Mouse (Mus musculus) left cerebral cortex, adult 8-10 months (tissue): Measurements from ENCODE around the gene Sh3pxd2a. TPM values are rescaled to one million over a fixed set of nuclear protein-coding genes. Genes with fewer than 3 reads are reported as not detected.

Source experiments
- DNase-seq, 2 experiments: peaks; one replicate each; pipeline ENCODE4 v3.0.0; 2022; ENCODE audit warnings: low spot score in 2 of 2
- total RNA-seq, 4 experiments: library from RNA; stranded (reverse); gene quantifications; 2 replicates each; pipeline ENCODE4 v1.2.4; 2022

The Sh3pxd2a gene
- total RNA-seq, 4 experiments from 2014 or later, result 29.9 to 33.2 (median 31.8) TPM

- no peak for DNase-seq
Observed at GRCm38 (mm10) chr19:47282050-47282454, 182.1 kb downstream of the Sh3pxd2a start.

GRCm38 (mm10) chr19:47280894-47281293 is 183.3 kb downstream of the Sh3pxd2a start:
- DNase-seq, result no peak

- DNase-seq, result peak; percentile 64 to 87
Observed at GRCm38 (mm10) chr19:47279788-47280532, 184.2 kb downstream of the Sh3pxd2a start.

GRCm38 (mm10) chr19:47279372-47279771 is 184.8 kb downstream of the Sh3pxd2a start:
- DNase-seq, result no peak

- peak in 1 of 2 experiments; percentile 73 for DNase-seq
Observed at GRCm38 (mm10) chr19:47276730-47277129, 187.5 kb downstream of the Sh3pxd2a start.

GRCm38 (mm10) chr19:47270520-47270919 is 193.7 kb downstream of the Sh3pxd2a start:
- no peak for DNase-seq

- DNase-seq, result no peak
Observed at GRCm38 (mm10) chr19:47269729-47270128, 194.5 kb downstream of the Sh3pxd2a start.

- DNase-seq, result no peak
Observed at GRCm38 (mm10) chr19:47267066-47267465, 197.1 kb downstream of the Sh3pxd2a start.

- no peak for DNase-seq
Observed at GRCm38 (mm10) chr19:47266070-47266801, 198.0 kb downstream of the Sh3pxd2a start.

GRCm38 (mm10) chr19:47264322-47265092 is 199.7 kb downstream of the Sh3pxd2a start:
- DNase-seq, result no peak

- DNase-seq, result no peak
Observed at GRCm38 (mm10) chr19:47263621-47264020, 200.6 kb downstream of the Sh3pxd2a start.

GRCm38 (mm10) chr19:47261196-47261595 is 203.0 kb downstream of the Sh3pxd2a start:
- peak in 1 of 2 experiments; percentile 73 for DNase-seq

- DNase-seq, result no peak
Observed at GRCm38 (mm10) chr19:47259581-47259980, 204.6 kb downstream of the Sh3pxd2a start.

- no peak for DNase-seq
Observed at GRCm38 (mm10) chr19:47255919-47256318, 208.3 kb downstream of the Sh3pxd2a start.

- no peak for DNase-seq
Observed at GRCm38 (mm10) chr19:47255036-47255435, 209.2 kb downstream of the Sh3pxd2a start.

GRCm38 (mm10) chr19:47253053-47253628 is 211.1 kb downstream of the Sh3pxd2a start:
- DNase-seq, result no peak

- no peak for DNase-seq
Observed at GRCm38 (mm10) chr19:47250931-47251330, 213.3 kb downstream of the Sh3pxd2a start.

- no peak for DNase-seq
Observed at GRCm38 (mm10) chr19:47248906-47249568, 215.2 kb downstream of the Sh3pxd2a start.

GRCm38 (mm10) chr19:47248296-47248695 is 215.9 kb downstream of the Sh3pxd2a start:
- no peak for DNase-seq

- DNase-seq, result no peak
Observed at GRCm38 (mm10) chr19:47247791-47248190, 216.4 kb downstream of the Sh3pxd2a start.

- no peak for DNase-seq
Observed at GRCm38 (mm10) chr19:47245512-47245911, 218.7 kb downstream of the Sh3pxd2a start.
